Mouse (Mus musculus) heart, postnatal 0 days (tissue): Measurements from ENCODE around the gene B4galnt4.

Experiments used
- CTCF ChIP-seq: IDR thresholded peaks from 2 replicates; pipeline ENCODE4 v1.5.1; 2016; ENCODE audit warnings: antibody characterized with exemption, control low read depth, low read depth
- EP300 ChIP-seq: IDR thresholded peaks from 2 replicates; pipeline ENCODE4 v1.6.1; 2016; ENCODE audit warnings: antibody characterized with exemption, low read depth

DNA sequence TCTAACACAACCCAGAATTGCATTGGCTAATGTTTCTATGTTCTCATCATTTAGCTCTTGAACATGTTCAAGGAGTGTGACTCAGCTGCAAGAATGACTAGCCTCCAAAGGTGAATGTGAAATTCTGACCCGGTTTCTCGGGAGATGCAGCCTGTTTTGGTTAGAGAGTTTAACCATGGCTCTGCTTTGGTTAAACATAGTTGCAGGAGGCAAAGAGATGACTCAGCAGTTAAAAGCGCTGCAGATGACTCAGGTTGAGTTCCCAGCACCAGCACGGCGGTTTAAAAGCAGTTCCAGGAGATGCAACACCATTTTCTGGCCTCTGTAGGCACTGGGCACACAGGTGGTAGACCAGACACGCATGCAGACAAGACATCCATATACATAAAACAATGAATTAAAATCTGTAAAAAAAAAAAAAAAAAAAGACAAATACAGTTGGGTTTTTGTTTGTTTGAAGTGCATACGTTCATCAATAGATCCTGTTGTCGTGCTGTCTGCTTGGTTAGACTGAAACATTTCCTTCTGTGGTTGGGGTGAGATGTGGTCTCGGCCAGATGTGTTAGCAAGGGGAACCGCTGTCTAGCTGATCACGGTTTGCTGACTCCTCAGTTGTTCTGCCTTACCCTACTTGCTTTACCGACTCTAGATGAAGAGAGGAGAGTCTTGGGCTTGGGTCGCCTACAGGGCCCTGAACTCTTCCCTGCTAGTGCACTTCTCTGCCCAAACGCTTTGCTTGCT is 2.1 kb upstream of the B4galnt4 start:
- TF ChIP-seq CTCF: no peak
- no peak for TF ChIP-seq EP300
